Mouse (Mus musculus) ES-E14 (cell line): ENCODE measurements around the gene Igfbp7. TPM values are rescaled to one million over a fixed set of nuclear protein-coding genes. Genes with fewer than 3 reads are reported as not detected.

ENCODE experiments used
- DNase-seq: peaks from one replicate; pipeline ENCODE4 v3.0.0-alpha.2; 2013; ENCODE audit warnings: low read depth, low spot score
- H3K27ac ChIP-seq: 2 replicates; pipeline ENCODE4 v1.5.1; 2012; ENCODE audit warnings: low read depth, mild to moderate bottlenecking, low read length, moderate library complexity, mixed read lengths; ENCODE audit not compliant: poor library complexity, insufficient read depth, severe bottlenecking
- H3K36me3 ChIP-seq: 2 replicates; pipeline ENCODE4 v1.6.1; 2012; ENCODE audit warnings: mild to moderate bottlenecking, low read length, moderate library complexity, mixed read lengths; ENCODE audit not compliant: control insufficient read depth, poor library complexity, insufficient read depth, severe bottlenecking
- H3K4me1 ChIP-seq, 2 experiments: fragments of 150-350 bp in 1 of 2; sonication (generic) in 1 of 2; 2 replicates each; pipeline ENCODE4 v1.6.1; 2012; ENCODE audit warnings: low read length in 2 of 2, mild to moderate bottlenecking in 1 of 2, mixed read lengths in 1 of 2; ENCODE audit not compliant: control insufficient read depth in 2 of 2, insufficient read depth in 2 of 2, poor library complexity in 1 of 2
- H3K4me3 ChIP-seq, 2 experiments: fragments of 150-350 bp in 1 of 2; sonication (generic) in 1 of 2; 2 replicates each; pipeline ENCODE4 v1.5.1; 2012; ENCODE audit warnings: low read length in 2 of 2, low read depth in 1 of 2, mild to moderate bottlenecking in 1 of 2, mixed read lengths in 1 of 2; ENCODE audit not compliant: insufficient read depth in 1 of 2, poor library complexity in 1 of 2, severe bottlenecking in 1 of 2
- H3K9ac ChIP-seq: 2 replicates; pipeline ENCODE4 v1.6.1; 2012; ENCODE audit warnings: low read depth, mild to moderate bottlenecking, low read length, mixed read lengths; ENCODE audit not compliant: poor library complexity, insufficient read depth, severe bottlenecking
- H3K9me3 ChIP-seq: fragments of 150-350 bp; sonication (generic); 2 replicates; pipeline ENCODE4 v1.6.1; 2012; ENCODE audit warnings: low read depth, mild to moderate bottlenecking, low read length; ENCODE audit not compliant: control insufficient read depth, insufficient read depth
- CHD2 ChIP-seq: IDR thresholded peaks from 2 replicates; pipeline ENCODE4 v1.6.1; 2014; ENCODE audit warnings: mild to moderate bottlenecking, low read depth, low read length, inconsistent platforms
- HCFC1 ChIP-seq: IDR thresholded peaks from 2 replicates; pipeline ENCODE4 v1.6.1; 2012; ENCODE audit warnings: low read length, inconsistent platforms, borderline replicate concordance; ENCODE audit not compliant: insufficient read depth
- MAFK ChIP-seq: IDR thresholded peaks from 2 replicates; pipeline ENCODE4 v1.6.1; 2014; ENCODE audit warnings: mild to moderate bottlenecking, low read depth, low read length, inconsistent platforms; ENCODE audit not compliant: insufficient read depth
- ZC3H11A ChIP-seq: IDR thresholded peaks from 2 replicates; pipeline ENCODE4 v1.6.1; 2012; ENCODE audit warnings: low read depth, mild to moderate bottlenecking, inconsistent platforms, low read length, borderline replicate concordance
- ZNF384 ChIP-seq: IDR thresholded peaks from 2 replicates; pipeline ENCODE4 v1.6.1; 2012; ENCODE audit warnings: low read depth, low read length, inconsistent platforms
- in situ Hi-C, 2 experiments: fragments of 600-800 bp; cut with MboI; formaldehyde crosslinking; loops; one replicate each; pipeline ENCODE4 v1.15.1; 2025; ENCODE audit warnings: low sequenced_read_pairs in 2 of 2, inconsistent platforms in 1 of 2; ENCODE audit not compliant: unreplicated experiment in 2 of 2
- total RNA-seq: library from RNA; depleted of rRNA; stranded (reverse); fragments of 300-350 nt; gene quantifications from 2 replicates; pipeline ENCODE4 v1.2.3, GENCODE M21; 2012

Igfbp7 gene
- total RNA-seq, 1 experiment, result 65.2 TPM

DNA sequence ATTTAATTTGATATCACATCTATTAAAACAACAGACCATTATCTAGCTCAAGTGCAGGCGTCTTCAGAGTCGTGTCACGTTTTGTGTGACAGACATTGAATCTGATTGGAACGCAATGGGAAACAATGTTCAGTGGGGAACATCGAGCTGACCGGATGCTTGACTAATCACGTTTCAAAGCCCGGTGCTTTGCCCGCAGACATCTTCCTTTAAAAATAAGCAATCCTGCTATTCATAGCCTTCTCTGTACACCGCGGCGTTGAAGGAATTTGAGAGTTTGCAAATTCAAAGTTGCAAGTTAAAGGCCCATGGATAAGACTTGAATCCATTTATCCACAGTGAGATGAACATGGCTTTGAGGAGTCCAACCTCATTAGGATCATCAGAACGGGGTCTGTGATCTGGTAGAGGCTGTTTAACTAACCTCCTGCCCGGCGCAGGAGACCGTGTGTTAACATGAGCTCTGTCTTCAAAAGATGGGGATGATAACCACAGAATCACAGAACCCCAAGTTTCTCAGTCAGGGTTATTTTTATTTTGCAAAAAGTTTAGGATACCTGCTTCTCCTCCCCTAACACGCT is 27.4 kb downstream of the Igfbp7 start:
- no peak overlapping the region for H3K4me3 ChIP-seq
- TF ChIP-seq ZC3H11A (no peak), MAFK (no peak), CHD2 (no peak), ZNF384 (no peak), HCFC1 (no peak)
- H3K36me3 ChIP-seq, result no peaks in the 10 kb centered on the region
- no peak for DNase-seq
- H3K27ac ChIP-seq, result no peak overlapping the region
- in situ Hi-C loops, result no loop called here
- no peaks in the 10 kb centered on the region for H3K9me3 ChIP-seq
- peaks cover 0 to 6% of the 10 kb centered on the region in 2 experiments; a peak in 1 of 4 replicates for H3K4me1 ChIP-seq
- no peak overlapping the region for H3K9ac ChIP-seq

DNA sequence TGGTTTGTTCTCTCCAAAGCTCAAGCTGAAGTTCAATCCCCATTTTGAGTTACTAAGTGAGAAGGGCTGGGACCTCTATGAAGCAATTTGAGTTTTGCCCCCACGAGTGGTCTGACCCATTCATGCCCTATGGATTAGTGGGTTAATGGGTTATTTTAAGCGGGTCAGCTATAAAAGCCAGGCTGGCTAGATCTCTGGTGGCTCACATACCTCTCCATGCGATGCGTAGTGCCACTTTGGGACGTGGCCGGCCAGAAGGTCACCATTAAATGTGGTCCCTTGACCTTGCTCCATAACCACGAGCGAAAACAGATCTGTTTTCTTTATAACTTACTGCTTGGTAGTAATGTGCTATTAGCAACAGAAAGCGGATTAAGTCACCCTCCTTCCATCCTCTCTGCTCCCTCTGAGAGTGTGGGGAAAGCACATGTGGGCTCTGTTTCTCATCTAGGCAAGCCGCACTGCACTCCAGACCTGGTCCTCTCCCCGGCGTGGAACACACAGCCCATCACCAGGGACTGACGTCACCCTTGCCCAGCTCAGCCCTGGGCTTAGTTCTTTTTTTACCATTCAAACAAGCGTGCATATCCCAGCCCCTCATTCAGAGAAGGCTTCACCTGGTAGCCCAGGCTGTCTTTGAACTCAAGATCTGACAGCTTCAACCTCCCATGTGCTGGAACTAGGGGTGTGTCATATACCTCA is 28.3 kb downstream of the Igfbp7 start:
- Histone ChIP-seq H3K9ac (no peak overlapping the region), H3K9me3 (no peaks in the 10 kb centered on the region), H3K36me3 (no peaks in the 10 kb centered on the region), H3K4me3 (no peak overlapping the region), H3K4me1 (peaks cover 0 to 6% of the 10 kb centered on the region in 2 experiments; a peak in 1 of 4 replicates), H3K27ac (no peak overlapping the region)
- TF ChIP-seq HCFC1, result no peak
- TF ChIP-seq ZNF384, result no peak
- TF ChIP-seq ZC3H11A, result no peak
- TF ChIP-seq CHD2, result no peak
- TF ChIP-seq MAFK, result no peak
- DNase-seq, result no peak
- in situ Hi-C loops, result no loop called here

DNA sequence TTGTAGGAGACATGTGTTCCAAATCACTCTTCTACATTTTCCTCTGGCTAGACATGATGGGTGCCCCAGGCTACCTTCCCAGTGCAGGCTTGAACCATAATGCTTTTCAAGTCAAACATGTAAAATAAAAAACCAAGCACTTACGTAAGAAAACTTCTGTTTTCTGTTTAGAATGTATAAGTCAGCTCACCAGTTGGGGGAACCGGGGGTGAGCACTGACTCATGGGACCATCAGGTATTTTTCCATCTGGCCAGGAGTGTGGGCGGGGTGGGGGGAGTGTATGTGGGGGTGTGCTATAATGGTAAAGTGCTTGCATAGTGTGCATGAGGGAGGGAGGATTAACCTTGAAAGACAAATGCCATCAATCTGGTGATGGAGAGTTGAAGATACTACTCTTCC is 29.8 kb downstream of the Igfbp7 start:
- in situ Hi-C loops, result no loop called here
- H3K9me3 ChIP-seq, result no peaks in the 10 kb centered on the region

GRCm38 (mm10) chr5:77375546-77375945 is 32.3 kb downstream of the Igfbp7 start:
- no peak overlapping the region for H3K27ac ChIP-seq
- H3K36me3 ChIP-seq, result no peaks in the 10 kb centered on the region
- H3K4me1 ChIP-seq, result peaks cover 0 to 3% of the 10 kb centered on the region in 2 experiments; a peak in 1 of 4 replicates
- H3K4me3 ChIP-seq, result no peak overlapping the region
- H3K9ac ChIP-seq, result no peak overlapping the region
- no peak for DNase-seq
- H3K9me3 ChIP-seq, result no peaks in the 10 kb centered on the region
- in situ Hi-C loops, result no loop called here
- TF ChIP-seq CHD2 (no peak), ZNF384 (no peak), ZC3H11A (no peak), MAFK (no peak), HCFC1 (no peak)

More for the DNA sequence above, 29.8 kb downstream of the Igfbp7 start:
- peaks cover 0 to 6% of the 10 kb centered on the region in 2 experiments; a peak in 1 of 4 replicates for H3K4me1 ChIP-seq
- H3K36me3 ChIP-seq, result no peaks in the 10 kb centered on the region
- H3K4me3 ChIP-seq, result no peak overlapping the region
- DNase-seq, result no peak
- no peak overlapping the region for H3K27ac ChIP-seq
- TF ChIP-seq ZC3H11A (no peak), MAFK (no peak), HCFC1 (no peak), CHD2 (no peak), ZNF384 (no peak)
- H3K9ac ChIP-seq, result no peak overlapping the region
